Mouse (Mus musculus): ENCODE results near the gene Flnb.

DNA sequence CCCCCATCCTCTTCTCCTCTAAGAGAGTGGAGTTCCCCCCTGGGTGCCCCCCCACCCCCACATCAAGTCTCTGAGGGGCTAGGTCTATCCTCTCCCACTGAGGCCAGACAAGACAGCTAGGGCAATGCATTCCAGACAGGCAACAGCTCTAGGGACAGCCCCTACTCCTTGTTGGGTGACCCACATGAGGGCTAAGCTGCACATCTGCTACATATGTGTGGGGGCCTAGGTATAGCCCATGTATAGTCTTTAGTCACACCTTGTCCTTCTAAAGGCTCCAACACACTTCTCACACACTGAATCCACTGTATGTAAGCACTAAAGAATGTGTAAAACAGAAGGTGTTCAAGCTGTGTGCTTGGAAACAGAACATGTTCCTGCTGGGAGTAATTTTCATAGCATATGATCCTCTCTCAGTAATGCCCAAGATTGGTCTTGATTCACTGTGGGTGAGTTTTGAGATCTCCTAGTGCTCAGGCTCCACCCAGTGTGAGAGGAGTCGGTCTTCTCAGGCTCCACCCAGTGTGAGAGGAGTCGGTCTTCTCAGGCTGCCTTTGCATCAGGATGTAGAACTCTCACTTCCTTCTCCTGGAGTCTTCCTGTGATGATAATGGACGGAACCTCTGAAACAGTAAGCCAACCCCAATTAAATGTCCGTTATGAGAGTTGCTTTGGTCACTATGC lies 13.7 kb upstream of the Flnb start:
- TF ChIP-seq CTCF (IDR thresholded peaks at IDR 0.05) (no peak), EP300 (IDR thresholded peaks at IDR 0.05) (no peak)

All from lung, postnatal 0 days (tissue).